Mouse (Mus musculus) cortical plate, adult 2 months (tissue): ENCODE results near the gene Tamm41.

Experiments used
- CTCF ChIP-seq: fragments of 200-500 bp; IDR thresholded peaks from 2 replicates; pipeline ENCODE4 v1.5.1; 2011; ENCODE audit warnings: mild to moderate bottlenecking, control low read depth, low read length; ENCODE audit not compliant: insufficient read depth; ENCODE audit errors: extremely low read depth
- POLR2A ChIP-seq: fragments of 200-500 bp; IDR thresholded peaks from 2 replicates; pipeline ENCODE4 v1.6.1; 2011; ENCODE audit warnings: mild to moderate bottlenecking, low read length, control low read depth; ENCODE audit not compliant: insufficient read depth; ENCODE audit errors: extremely low read depth

DNA sequence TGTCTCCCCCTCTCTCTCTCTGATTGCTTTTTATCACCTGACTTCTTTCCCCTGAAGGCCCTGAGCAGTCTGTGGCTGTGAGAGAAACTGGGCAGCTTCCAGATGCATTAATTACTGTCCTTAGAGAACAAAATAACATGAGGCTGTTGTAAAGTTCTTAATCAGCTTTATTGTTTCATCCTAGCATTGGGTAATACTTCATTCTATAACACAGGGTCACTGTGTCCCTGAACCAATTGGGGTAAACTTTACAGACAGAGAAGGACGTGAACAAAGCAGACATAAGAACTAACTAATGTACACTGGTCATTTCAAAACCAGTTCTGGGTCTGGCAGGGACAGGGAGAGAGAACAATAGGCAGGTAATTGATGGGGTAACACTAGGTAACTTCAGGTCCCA lies 8.4 kb upstream of the Tamm41 start:
- TF ChIP-seq CTCF, result no peak
- TF ChIP-seq POLR2A, result no peak
